Mouse (Mus musculus): Measurements from ENCODE around the gene Lbhd1.

DNA sequence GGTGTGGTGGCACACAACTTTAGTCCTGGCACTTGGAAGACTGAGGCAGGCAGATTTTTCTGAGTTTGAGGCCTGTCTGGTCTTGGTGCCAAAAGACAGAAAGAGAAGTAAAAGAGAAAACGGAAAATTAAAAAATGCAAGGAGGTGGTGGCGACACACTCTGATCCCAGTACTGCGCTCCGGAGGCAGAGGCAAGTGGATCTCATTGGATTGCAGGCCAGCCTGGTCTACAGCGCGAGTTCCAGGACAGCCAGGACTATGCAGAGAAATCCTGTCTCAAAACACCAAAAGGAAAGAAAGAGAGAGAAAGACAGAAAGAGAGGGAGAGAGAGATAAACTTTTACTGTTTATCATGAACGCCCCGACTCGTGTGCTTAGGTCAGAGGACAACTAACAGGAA, 12.7 kb upstream of the Lbhd1 start:
- TF ChIP-seq CTCF (IDR thresholded peaks at IDR 0.05; ENCODE audit: low read depth) (no peak), EP300 (IDR thresholded peaks at IDR 0.05; ENCODE audit: low read depth) (no peak)

All from liver, postnatal 0 days (tissue).